Mouse (Mus musculus): ENCODE results near the gene Akt1.

The Akt1 gene

DNA sequence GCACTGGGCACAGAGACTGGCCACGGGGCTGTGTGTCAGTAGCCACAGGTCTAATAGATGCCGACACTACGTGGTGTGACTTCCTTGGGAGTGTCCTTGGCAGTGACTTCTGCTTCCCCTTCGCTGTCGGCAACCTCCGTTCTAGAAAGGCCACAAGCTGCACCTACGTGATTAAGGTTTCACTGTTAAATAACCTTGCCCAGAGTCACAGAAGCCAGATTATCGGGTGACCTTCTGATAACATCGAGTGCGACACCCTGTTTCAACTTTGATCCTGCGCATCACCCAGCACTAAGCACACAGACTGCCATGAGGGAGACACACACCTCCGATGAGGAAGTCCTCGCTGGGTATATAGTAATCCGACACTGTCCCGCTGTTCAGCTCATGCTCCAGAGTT lies 13.8 kb upstream of the Akt1 start:
- DNase-seq = no peak

DNA sequence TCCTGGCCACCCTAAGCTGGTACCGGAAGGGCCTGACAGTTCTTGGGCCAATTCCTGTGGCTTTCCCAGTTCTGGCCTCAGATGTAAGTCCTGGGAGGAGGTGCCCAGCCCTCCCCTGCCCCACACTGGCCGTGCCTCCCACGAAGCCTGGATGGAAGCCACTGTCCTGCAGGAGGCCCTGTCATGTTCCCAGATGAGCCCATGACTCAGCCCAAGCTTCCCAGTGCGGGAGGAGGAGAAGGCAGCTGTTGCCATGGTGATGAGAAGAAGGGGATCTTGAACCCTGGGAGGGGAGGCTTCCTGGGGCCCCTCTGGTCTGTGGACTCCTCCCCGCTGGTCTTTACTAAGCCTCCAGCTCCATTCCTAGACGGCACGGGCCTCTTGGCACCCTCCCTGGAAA lies 8.7 kb upstream of the Akt1 start:
- no peak for DNase-seq

DNA sequence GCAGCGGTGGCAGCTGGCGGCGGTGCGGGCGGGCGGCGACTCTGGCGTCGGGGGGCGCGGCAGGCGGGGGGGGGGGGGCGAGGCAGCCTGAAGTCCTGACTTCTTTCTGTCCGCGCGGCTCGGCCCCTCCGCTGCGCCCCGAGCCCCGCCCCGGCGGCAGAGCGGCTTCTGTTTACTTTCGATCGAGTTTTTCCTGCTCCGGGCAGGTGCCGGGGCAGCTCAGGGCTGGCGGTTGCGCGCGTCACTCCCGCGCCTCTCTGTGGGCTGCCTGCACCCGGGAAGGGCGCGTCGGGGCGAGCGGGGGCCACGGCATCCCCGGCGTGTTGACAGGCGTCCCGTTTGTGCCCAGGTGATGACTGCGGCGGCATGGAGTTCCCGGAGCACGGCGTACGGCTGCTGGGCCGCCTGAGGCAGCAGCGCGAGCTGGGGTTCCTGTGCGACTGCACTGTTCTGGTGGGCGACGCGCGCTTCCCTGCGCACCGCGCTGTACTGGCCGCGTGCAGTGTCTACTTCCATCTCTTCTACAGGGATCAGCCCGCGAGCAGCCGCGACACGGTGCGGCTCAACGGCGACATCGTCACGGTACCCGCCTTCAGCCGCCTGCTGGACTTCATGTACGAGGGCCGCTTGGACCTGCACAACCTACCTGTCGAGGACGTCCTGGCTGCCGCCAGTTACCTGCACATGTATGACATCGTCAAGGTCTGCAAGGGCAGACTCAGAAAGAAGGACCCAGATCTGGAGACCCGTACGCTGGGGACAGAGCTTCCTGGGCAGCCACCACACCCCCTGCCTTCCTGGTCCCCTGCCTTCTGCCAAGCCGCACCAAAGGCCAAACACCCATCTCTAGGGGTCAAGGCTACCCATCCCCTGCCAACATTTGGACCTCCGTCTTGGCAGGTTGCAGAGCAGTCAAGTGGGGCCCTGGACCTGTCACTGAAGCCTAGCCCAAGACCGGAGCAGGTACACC lies 4.6 kb upstream of the Akt1 start:
- peak; percentile 53 for DNase-seq

DNA sequence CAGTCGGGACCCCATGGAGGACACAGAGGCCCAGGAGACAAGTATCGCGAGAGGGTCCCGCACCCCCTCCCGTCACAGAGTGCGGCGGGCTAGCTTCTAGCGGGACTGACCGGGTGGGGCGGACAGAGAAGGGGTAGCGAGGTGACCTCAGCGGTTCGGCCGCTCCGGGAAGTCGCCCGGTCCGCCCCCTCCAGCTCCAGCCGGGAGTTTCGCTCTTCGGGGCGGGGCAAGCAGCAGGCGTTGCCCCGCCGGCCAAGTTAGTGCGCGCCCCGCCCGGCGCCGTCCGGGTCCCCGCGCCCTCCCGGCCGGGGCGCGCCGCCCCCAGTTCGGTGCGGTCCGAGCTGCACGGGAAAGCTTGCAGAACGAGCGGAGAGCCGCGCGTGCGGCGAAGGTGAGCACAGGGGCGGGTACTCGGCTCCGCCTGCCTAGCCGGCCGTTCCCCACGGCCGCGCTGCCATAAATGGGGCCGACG lies 3.9 kb upstream of the Akt1 start, which contains the start of gene Zbtb42:
TSS of gene Zbtb42 (plus strand) at position 274 of the 472 bp plus-strand sequence.
- peak; percentile 87 for DNase-seq

DNA sequence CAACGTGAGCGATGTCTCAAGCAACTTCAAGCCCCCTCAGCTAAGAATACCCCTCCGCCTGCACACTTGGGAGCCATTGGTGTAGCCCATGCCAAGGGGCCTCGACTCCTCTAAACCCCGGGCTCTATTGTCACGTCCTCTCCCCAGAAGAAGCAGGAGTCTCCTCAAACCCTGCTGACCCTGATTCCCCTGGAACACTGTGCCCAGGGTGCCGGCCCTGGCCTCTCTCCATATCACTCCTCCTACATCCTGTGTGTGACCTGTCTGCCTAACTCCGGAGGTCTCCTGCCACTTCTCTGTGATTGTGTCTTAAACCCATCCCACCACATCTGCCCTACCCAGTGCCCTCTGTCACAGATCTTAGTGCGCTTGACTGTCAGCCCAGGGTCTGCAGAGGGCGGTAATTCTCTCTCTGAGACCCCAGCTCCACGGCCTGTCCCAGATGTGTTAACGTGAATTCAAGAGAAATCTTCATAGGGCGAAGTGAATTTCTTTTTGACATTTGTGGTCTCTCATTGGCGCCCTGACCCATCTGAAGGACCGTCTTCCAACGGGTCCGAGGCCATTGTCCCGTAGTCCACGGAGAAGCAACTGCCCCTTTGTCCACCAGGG lies 3.4 kb upstream of the Akt1 start:
- DNase-seq = no peak

DNA sequence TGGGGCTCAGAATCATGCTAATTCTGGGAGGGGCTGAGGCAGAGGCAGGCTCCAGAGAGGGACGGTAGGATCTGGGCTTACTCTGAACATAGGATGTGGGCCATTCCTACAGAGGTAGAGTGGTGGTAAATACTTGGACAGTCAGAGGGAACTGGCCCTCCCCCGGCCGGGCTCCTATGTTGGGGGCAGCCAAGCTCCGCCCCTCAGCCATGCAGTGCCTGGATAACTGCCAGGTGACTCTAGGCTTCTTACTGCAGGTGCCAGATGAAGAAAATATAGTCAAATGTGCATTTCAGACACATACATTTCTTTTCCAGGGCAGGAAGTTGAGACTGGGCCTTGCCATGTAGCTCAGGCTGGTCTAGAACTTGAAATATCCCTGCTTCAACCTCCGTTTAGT lies 2.4 kb upstream of the Akt1 start:
- no peak for DNase-seq

DNA sequence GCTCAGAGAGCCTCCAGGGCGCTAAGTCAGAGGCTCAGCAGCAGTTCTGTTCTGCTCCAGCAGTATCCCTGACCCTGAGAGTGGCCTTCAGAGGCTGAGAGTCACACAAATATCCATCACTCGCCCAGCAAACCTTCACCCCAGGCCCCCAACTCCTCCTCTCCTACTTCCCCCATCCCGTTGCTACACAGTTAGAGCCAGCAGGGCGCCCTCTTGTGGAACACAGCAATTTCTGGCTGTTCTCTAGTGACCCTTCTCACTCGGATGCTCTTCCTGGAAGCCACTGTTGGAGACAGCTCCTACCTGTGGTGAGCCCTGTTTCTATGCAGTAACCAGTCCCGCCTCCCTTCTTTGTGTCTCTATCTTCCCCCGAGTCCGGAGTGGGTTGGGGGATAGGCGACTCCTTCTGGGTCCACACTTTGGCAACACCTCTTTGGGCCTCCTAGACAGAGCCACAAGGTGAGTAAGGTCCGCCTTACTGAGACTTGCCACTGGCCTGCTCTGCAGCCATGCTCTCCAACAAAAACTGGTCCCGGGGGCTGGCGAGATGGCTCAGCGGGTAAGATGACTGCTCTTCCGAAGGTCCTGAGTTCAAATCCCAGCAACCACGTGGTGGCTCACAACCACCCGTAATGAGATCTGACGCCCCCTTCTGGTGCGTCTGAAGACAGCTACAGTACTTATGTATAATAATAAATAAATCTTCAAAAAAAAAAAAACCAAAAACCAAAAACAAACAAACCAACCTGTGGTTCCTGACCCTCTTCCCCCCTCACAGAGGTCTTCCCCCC lies 756 bp upstream of the Akt1 start:
- peak; percentile 93 for DNase-seq

DNA sequence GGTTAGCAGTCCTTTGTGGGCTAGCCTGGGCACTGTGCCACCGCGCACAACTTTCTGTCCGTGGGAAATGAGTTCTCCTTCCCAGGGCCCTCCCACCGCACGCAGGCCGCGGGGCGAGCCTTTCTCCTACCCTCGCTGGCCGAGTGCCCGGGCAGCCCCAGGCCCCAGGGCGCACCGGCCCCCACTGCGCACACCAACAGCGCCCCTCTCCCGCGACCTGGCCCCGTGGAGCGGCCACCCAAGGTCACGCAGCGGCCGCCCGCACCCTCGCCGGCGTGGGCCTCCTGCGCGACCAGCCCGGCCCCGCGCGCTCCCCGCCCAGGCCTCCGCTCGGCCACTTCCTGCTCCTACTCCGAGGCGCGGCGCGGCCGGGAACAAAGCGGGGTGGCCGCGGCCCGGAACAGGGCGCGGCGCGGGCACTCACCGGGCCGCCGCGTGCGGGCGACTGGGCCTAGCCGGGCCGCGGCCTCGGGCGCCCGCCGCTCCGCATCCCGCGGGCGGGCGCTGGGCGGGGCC lies 1.1 kb downstream of the Akt1 start:
- DNase-seq = peak; percentile 68

DNA sequence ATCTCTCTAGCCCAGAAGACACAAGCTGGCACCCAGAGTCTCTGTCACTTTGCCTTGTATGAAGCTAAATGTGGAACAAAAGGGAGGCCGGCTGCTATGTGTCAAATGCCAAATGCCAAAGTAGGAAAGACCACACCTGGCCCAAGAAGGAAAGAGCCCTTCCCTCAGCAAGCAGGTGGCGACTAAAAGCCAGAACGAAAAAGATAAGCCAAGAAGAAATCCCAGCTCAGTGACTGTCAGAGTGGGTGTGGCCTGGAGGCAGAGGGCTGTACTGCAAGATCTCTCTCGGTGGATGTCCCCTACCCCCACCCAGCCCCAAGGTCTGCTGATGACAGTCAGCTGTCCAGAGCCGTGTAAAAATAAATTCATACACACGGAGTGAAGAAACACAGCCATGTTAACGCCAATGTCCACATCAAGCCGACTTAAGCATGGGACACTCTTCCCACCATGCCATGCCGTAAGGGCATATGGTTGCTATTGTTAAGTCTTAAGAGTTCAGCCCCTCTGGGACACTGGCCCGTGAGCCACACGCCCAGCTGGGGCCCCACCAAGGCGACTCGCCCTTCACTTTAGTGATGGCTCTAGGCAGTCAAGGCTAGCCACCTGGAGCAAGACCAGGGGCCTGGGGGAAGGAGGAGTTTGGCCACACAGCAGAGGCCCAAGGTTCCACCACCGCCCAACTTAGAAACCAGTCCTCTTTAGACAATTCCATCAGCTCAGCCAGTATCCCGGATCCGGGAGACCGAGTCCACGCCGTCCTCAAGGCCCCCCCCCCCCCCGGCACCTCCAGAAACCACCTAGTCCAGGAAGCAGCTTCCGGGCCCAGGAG lies 1.7 kb downstream of the Akt1 start:
- peak; percentile 64 for DNase-seq

DNA sequence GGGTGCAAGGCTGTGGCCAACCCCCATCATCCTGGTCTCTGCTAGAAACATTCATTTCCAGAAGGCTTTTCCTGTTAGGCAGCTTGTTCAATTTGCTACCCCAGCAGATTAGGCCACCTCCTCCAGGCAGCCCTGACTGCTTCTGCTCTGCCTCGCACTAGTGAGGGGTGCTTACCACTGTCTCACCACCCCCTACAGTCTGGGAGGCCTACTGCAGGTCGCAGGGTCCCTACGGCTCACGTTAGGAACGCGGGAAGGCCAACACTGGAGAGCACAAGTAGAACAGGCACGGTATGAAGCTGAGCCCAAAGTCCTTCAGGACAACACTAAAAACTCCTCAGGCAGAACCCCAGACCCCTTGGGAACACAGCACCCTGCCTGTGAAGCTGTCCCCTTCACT lies 2.8 kb downstream of the Akt1 start:
- DNase-seq = peak; percentile 32

DNA sequence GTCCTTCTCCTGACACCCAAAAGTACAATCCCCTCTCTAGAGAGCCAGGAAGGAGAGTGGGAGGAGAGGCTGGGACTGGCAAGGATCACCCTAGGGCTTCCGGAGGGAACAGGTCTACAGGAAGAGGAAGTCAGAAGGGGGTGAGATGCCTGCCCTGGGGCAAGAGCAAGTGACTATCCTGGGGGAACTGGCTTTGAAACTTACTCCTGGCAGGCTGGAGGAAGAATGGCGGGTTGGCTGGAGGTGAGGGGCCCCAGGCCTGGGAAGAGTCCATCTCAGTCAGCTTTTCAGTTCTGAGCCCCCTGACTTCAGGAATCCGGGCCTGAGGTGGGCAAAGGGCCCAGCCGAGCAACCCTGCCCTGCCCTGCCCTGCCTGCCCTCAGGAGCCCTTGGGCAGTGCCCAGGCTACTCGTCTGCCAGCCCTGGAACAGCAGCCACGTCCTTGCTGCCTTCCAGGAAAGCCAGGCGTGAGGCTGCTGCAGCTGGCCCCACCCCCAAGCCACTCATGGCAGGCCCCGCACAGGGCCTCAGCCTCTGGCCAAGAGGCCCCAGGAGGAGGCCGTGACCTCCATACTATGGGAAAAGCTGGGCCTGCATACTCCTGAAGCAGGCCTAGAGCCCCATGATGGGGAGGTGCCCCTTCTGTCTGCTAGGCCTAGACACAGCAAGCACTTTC lies 3.8 kb downstream of the Akt1 start:
- DNase-seq = peak; percentile 39

DNA sequence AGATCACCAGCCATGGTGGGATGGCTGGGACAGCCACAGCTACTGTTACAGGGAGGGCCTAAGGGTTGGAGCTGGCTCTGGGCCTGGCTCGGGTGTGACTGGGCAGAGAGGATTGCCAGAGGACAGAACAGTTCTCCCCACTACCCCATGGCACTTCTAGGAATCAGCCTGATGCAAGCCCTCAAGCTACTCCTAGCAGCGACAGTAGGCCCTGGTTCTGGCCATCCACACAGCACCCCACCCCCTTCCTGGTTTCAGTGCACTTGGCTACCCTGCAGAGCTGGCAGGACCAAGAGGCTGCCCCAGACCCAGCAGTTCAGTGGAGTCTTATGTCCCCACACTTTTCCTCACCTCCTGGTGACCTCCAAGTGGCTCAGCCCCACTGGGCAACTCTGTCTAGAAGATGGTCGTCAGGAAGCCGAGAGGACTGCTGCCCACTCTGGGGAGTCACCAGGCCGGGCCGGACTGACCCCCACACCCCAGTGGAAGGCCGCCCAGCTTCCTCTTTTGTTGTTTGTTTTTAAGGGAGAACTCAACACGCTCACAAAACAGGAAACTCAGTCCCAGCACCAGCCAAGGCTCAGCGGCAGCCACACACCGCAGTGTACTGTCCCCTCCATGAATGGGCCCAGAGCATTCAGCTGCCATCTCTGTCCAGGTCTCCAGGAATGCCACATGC lies 6.9 kb downstream of the Akt1 start:
- no peak for DNase-seq

DNA sequence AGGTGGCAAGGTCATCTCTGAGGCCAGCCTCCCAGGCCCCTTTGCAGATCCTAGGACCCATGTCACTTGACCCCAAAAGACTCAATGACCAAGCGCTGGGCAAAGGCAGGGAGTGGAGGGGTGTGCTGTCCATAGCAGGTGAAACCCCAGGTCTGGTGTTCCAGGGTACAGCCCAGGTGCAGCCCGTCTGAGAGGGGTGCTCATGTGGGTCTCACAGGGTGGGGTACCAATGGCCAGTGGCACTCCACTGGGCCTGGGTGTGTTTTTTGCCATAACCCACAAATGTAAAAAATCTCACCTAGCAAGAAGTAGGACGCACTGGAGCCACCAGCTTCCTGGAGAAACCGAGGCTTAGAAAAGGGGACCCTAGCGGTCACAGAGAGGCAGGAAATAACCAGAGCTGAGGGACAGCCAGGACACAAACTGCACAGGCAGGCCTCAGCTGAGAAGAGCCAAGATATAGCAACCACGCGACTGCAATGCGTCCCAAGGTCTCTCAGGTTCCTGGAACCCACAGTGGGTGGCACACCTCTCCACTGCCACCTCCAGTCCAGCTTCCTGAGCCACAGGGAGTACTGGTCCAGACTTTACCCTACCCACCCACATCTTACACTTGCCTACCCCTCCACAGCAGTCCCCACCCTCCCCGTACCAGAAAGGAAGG lies 8.7 kb downstream of the Akt1 start:
- DNase-seq = no peak

DNA sequence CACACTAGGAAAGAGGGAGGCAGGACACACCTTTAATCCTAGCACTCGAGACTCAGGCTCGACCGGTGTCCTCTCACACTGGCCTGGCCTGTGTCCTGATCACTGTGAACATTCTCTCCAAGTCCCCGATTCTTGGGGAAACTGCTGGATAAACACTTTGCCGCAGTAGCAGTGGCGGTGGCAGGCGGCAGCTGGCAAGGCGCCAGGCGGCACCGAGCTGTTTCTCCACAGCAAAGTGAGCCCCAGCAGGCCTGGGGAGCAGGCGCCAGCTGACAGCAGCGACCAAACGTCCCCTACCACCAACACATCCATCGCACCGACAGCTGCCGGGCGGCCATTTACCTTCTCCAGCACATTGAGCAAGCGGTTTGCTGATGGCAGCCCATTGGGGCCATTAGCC lies 9.2 kb downstream of the Akt1 start:
- peak; percentile 34 for DNase-seq

DNA sequence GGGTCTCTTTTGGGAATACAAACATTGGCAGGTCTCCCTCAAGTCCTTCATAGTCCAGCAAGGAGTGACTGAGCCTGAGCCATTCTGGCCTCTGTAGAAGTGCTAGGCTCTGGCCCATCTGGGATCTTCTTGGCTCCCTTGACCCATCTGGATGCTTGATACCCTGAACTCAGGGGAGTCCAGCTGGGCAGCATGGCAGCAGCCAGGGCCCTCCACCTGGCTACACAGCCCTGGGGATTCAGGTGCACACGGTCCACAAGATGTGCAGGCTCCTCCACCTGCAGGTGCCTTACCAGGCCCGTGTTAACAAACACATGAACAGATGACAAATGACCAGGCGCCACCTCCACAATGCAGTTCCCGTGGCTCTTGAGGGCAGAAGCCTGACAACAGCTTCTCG lies 10.0 kb downstream of the Akt1 start:
- no peak for DNase-seq

DNA sequence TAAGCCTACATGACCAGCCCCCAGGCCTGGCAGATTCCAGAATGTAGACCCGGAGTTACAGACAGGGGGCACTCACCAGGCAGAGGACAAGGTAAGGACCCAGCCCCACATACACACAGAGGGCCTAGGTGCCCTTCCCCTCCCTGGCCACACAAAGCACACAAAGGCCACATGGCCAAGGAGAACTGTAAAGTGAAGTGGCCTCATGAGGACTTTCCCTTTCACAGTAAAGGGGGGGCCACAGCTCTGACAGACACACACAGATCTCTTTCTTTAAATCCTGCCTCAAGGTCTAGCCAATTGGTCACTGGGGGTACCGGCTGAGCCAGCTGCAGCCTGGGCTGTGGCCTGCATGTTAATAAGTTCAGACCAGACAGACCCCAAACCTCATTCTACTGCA lies 10.6 kb downstream of the Akt1 start:
- peak; percentile 45 for DNase-seq

DNA sequence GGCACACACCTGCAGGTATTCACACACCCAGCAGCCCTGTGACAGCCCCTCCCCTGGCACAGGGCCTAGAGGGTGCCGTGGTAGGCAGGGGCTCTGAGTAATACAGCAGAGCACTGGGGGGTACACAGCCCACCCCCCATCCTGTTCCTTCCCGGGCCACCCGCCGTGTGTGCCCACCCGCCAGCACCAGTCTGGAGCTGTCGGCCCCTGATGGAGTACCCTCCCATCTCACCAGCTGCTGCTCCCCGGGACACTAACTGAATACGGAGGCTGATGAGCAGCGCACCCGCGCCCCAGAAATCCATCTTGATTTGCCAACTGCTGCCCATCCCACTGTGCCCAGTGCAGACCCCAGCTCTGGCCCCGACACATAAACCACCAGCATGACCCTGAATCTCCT lies 11.0 kb downstream of the Akt1 start:
- DNase-seq = no peak

DNA sequence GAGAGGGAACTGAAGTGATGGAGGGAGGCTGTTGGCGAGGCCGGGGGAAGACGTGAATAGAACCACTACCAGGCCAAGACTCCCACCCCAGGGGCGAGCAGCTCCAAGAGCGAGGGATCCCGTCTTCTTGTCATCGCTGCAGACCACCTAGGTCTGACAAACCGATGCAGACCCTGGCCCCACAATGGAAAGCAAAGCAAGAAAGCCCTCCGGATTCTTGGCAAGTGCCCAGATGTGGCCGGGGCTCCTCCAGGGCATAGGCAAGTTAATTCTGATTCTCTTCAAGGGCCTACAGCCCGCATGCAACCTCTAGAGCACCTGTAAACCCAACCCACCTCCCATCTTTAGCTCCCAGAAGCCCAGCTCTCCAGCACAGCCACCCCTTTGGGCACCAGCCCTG lies 11.4 kb downstream of the Akt1 start:
- DNase-seq = no peak

DNA sequence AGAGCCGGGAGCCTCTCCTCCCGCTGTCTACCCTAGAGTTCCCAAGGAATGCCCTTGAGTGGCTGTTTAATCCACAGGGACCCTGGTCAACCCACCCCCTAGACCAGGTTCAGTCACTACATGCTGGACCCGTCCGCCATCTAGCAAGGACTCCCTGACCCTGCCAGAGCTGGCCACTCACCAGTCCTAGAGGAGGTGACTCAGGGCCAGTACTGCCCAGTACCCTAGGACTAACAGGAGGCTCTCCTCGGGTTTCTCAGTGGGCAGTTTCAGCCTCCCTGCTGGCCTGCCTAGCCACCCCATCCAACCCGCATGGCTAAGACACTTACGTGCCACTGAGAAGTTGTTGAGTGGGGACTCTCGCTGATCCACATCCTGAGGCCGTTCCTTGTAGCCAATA lies 12.8 kb downstream of the Akt1 start:
- DNase-seq = no peak

DNA sequence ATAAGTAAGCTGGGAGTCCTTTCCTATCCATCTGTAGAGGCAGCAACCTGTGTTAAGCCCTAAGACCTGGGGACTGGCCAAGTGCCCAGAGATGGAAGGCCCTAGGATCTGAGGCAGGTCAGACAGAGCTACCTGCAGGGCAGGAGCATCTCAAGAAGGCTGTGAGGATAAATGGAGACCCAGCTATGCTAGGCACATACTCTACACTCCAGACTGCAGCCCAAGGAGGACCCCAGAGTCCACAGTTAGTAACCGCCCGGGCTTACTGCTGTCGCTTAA lies 13.4 kb downstream of the Akt1 start:
- DNase-seq = no peak
